Mouse (Mus musculus) monocyte, adult 59 days (primary cell): ENCODE results near the gene 4833427G06Rik. TPM values are rescaled to one million over a fixed set of nuclear protein-coding genes. Genes with fewer than 3 reads are reported as not detected.

Source experiments
- total RNA-seq, 2 experiments: library from RNA; stranded (reverse); gene quantifications; one replicate each; pipeline ENCODE4 v1.2.4; 2023

4833427G06Rik gene
- total RNA-seq: not detected

DNA sequence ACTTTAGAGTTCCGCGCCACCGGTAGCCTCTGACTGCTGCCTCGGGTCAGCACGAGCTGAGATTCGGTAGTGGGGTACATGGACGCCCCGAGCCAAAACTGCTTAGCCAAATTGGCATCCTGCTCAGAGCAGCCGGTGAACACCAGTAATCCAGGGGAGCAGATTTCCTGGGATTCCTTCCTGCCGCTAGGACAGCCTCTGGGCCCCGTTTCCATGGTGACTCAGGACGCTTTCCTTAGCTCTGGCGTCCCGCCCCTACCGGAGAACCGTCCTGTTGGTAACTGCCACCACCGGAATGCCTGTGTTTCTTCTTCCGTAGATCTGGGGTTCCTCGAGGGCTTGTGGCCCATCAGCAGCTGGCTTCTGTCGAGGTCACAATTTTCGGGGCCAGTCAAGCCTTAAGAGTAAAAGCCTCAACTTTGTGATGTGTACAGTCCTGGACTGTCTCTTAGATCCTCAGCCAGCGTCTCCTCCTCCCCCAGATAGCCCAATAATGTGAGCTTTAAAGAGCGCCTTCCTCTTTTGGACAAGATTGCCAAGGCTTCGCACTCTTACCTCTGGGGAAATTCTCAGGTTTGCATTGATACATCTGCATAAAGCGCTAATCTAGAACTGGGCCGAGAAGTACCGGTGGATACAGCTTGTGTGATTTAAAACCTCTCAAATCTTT is at the start of gene 4833427G06Rik:
TSS of gene 4833427G06Rik (minus strand) at position 323 of the 670 bp plus-strand sequence.

DNA sequence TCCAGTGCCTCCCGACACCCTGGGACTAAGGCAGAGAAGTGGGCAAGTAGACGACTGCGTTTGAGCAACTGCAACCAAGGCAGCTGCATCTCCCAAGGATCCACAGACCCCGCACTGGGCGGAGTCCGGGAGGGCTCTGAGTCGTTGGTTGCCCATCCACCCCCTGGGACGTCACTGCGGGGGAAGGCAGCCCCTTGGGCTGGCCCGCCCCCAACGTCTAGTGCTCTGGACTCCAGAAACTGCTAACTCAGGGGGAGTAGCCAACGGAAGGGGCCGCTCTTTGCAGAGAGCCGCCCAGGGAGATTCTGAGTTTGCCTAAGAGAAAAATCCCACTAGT is 24.9 kb downstream of the 4833427G06Rik start, which contains the start of gene Layn:
TSS of gene Layn (minus strand) at position 116 of the 337 bp plus-strand sequence.

DNA sequence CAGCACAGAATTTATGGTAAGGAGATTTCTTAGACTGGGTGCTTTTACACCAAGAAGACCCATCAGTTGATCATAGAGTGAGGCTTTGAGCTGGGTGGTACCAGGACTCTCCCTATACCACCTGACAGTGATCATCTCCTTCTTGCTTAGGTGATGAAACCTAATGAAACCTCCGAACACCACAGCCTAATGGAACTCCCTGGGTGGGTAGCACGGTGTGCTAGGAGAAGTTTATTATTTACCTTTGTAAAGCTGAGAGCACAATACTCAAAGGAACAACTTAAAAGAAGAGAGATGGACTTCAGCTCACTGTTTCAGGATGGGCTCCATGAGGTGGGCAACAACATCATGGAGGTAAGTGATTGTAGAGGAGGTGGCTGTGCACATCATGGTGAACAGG is 41.3 kb downstream of the 4833427G06Rik start, which contains the start of gene Btg4:
TSS of gene Btg4 (plus strand) at position 301 of the 400 bp plus-strand sequence.

Other genes with a start within 250 kb of the 4833427G06Rik start
- gene Sik2, start 93.0 kb downstream of the 4833427G06Rik start, total RNA-seq: 10 to 100 TPM; 57.1 to 63.8 TPM
- not detected for gene Btg4, start 41.2 kb downstream of the 4833427G06Rik start, total RNA-seq
- gene Layn, start 25.0 kb downstream of the 4833427G06Rik start, total RNA-seq: 10 to 100 TPM in 1 of 2 experiments, 1 to 10 TPM in 1; 8.0 to 10.6 TPM
- gene Gm32742, start 63.4 kb upstream of the 4833427G06Rik start, total RNA-seq: not detected
- gene Pou2af1, start 111.6 kb upstream of the 4833427G06Rik start, total RNA-seq: 1 to 10 TPM; 1.7 to 2.4 TPM
- not detected for gene Colca2, start 176.5 kb upstream of the 4833427G06Rik start, total RNA-seq
- gene 1810046K07Rik, start 226.8 kb upstream of the 4833427G06Rik start, total RNA-seq: not detected